Mouse (Mus musculus) liver, embryonic 13.5 days (tissue): Measurements from ENCODE around the gene Slc38a3. TPM values are rescaled to one million over a fixed set of nuclear protein-coding genes. Genes with fewer than 3 reads are reported as not detected.

Source experiments
- ATAC-seq: fragments of 200-750 bp; cut with Nextera tagmentation; 2 replicates; pipeline ENCODE4 v1.8.0; 2017; ENCODE audit warnings: low read depth, mild to moderate bottlenecking, moderate number of reproducible peaks, moderate library complexity
- DNase-seq: peaks from one replicate; pipeline ENCODE4 v3.0.0; 2022
- H3K27ac ChIP-seq: fragments of 300-500 bp; sonication (generic); 2 replicates; pipeline ENCODE4 v1.5.1; 2015; ENCODE audit warnings: moderate library complexity, mild to moderate bottlenecking, inconsistent platforms
- H3K27me3 ChIP-seq: fragments of 300-500 bp; sonication (generic); 2 replicates; pipeline ENCODE4 v1.6.1; 2015; ENCODE audit warnings: mild to moderate bottlenecking, inconsistent platforms
- H3K36me3 ChIP-seq: fragments of 300-500 bp; sonication (generic); 2 replicates; pipeline ENCODE4 v1.6.1; 2015; ENCODE audit warnings: mild to moderate bottlenecking, inconsistent platforms
- H3K4me1 ChIP-seq: fragments of 300-500 bp; sonication (generic); replicated peaks from 2 replicates; pipeline ENCODE4 v1.6.1; 2015; ENCODE audit warnings: inconsistent platforms
- H3K4me2 ChIP-seq: fragments of 300-500 bp; sonication (generic); 2 replicates; pipeline ENCODE4 v1.6.1; 2015; ENCODE audit warnings: inconsistent platforms, mild to moderate bottlenecking, moderate library complexity
- H3K4me3 ChIP-seq: fragments of 300-500 bp; sonication (generic); replicated peaks from 2 replicates; pipeline ENCODE4 v1.5.1; 2015; ENCODE audit warnings: mild to moderate bottlenecking, inconsistent platforms
- H3K9ac ChIP-seq: fragments of 300-500 bp; sonication (generic); 2 replicates; pipeline ENCODE4 v1.6.1; 2015; ENCODE audit warnings: mild to moderate bottlenecking, inconsistent platforms
- H3K9me3 ChIP-seq: fragments of 300-500 bp; sonication (generic); replicated peaks from 2 replicates; pipeline ENCODE4 v1.6.1; 2016; ENCODE audit warnings: inconsistent platforms
- WGBS: fragments of 180-500 bp; shearing (Covaris S2); methylation state at CpG from one replicate; pipeline ENCODE4 v1.1.7; 2015; ENCODE audit not compliant: insufficient replicate concordance; 5-methylcytosine and 5-hydroxymethylcytosine counted together
- polyA plus RNA-seq: library from polyadenylated mRNA; unstranded; fragments of >200 nt; fragmentation: Nextera tagmentation; extraction: Ambion mirVana; gene quantifications from 2 replicates; pipeline ENCODE4 v1.2.1, GENCODE M21; 2015

Slc38a3 gene
- polyA plus RNA-seq, 1 experiment from 2014 or later = 5.9 TPM

- Histone ChIP-seq H3K27ac (no peak overlapping the region), H3K4me1 (peaks cover 24% of the 10 kb centered on the region), H3K27me3 (peaks cover 71% of the 10 kb centered on the region), H3K4me2 (no peak overlapping the region), H3K4me3 (no peak overlapping the region), H3K36me3 (no peaks in the 10 kb centered on the region), H3K9me3 (no peaks in the 10 kb centered on the region), H3K9ac (no peak overlapping the region)
- DNase-seq (no peak), ATAC-seq (no peak)
- 50% methylated on average over 14 of the region's 14 CpGs for WGBS
Measured at GRCm38 (mm10) chr9:107703337-107704122, 34.2 kb upstream of the Slc38a3 start.

GRCm38 (mm10) chr9:107702606-107703185, 33.4 kb upstream of the Slc38a3 start:
- H3K4me1 ChIP-seq = peaks cover 18% of the 10 kb centered on the region

GRCm38 (mm10) chr9:107701594-107701993, 32.3 kb upstream of the Slc38a3 start:
- no peak overlapping the region for H3K4me3 ChIP-seq
- no peak for ATAC-seq
- DNase-seq = no peak
- H3K27me3 ChIP-seq = peaks cover 62% of the 10 kb centered on the region
- H3K9ac ChIP-seq = no peak overlapping the region
- no peaks in the 10 kb centered on the region for H3K36me3 ChIP-seq
- WGBS = 61% methylated on average over 12 of the region's 12 CpGs
- no peak overlapping the region for H3K27ac ChIP-seq
- no peaks in the 10 kb centered on the region for H3K9me3 ChIP-seq
- H3K4me1 ChIP-seq = peaks cover 14% of the 10 kb centered on the region
- H3K4me2 ChIP-seq = no peak overlapping the region

More at GRCm38 (mm10) chr9:107702606-107703185, 33.4 kb upstream of the Slc38a3 start:
- H3K27me3 ChIP-seq = peaks cover 68% of the 10 kb centered on the region
- H3K27ac ChIP-seq = no peak overlapping the region
- H3K4me2 ChIP-seq = no peak overlapping the region
- WGBS = 66% methylated on average over 3 of the region's 3 CpGs
- H3K4me3 ChIP-seq = no peak overlapping the region
- no peak overlapping the region for H3K9ac ChIP-seq
- no peaks in the 10 kb centered on the region for H3K36me3 ChIP-seq
- no peak for ATAC-seq
- no peak for DNase-seq
- H3K9me3 ChIP-seq = no peaks in the 10 kb centered on the region

- DNase-seq = no peak
- H3K4me1 ChIP-seq = peaks cover 13% of the 10 kb centered on the region
- 58% methylated on average over 6 of the region's 6 CpGs for WGBS
Measured at GRCm38 (mm10) chr9:107700114-107700571, 30.8 kb upstream of the Slc38a3 start.

GRCm38 (mm10) chr9:107699376-107699980, 30.1 kb upstream of the Slc38a3 start:
- peaks cover 50% of the 10 kb centered on the region for H3K27me3 ChIP-seq
- no peak overlapping the region for H3K4me3 ChIP-seq
- DNase-seq (no peak), ATAC-seq (no peak)
- H3K4me1 ChIP-seq = peaks cover 17% of the 10 kb centered on the region
- no peak overlapping the region for H3K4me2 ChIP-seq
- H3K36me3 ChIP-seq = no peaks in the 10 kb centered on the region
- WGBS = 34% methylated on average over 9 of the region's 9 CpGs
- H3K27ac ChIP-seq = no peak overlapping the region
- no peaks in the 10 kb centered on the region for H3K9me3 ChIP-seq
- H3K9ac ChIP-seq = no peak overlapping the region

More at GRCm38 (mm10) chr9:107700114-107700571, 30.8 kb upstream of the Slc38a3 start:
- no peak overlapping the region for H3K9ac ChIP-seq
- H3K27ac ChIP-seq = no peak overlapping the region
- ATAC-seq = no peak
- no peak overlapping the region for H3K4me3 ChIP-seq
- H3K36me3 ChIP-seq = no peaks in the 10 kb centered on the region
- H3K9me3 ChIP-seq = no peaks in the 10 kb centered on the region
- H3K4me2 ChIP-seq = no peak overlapping the region
- peaks cover 56% of the 10 kb centered on the region for H3K27me3 ChIP-seq

- Histone ChIP-seq H3K9ac (no peak overlapping the region), H3K4me1 (peaks cover 19% of the 10 kb centered on the region), H3K9me3 (no peaks in the 10 kb centered on the region), H3K36me3 (no peaks in the 10 kb centered on the region), H3K27me3 (peaks cover 43% of the 10 kb centered on the region), H3K27ac (no peak overlapping the region), H3K4me2 (no peak overlapping the region), H3K4me3 (no peak overlapping the region)
- DNase-seq (no peak), ATAC-seq (no peak)
- WGBS = 35% methylated on average over 14 of the region's 14 CpGs
Measured at GRCm38 (mm10) chr9:107698611-107699190, 29.4 kb upstream of the Slc38a3 start.

GRCm38 (mm10) chr9:107697811-107698521, 28.6 kb upstream of the Slc38a3 start:
- Histone ChIP-seq H3K9me3 (no peaks in the 10 kb centered on the region), H3K9ac (no peak overlapping the region)
- DNase-seq = no peak

GRCm38 (mm10) chr9:107696845-107697610, 27.7 kb upstream of the Slc38a3 start:
- no peak overlapping the region for H3K9ac ChIP-seq
- H3K4me1 ChIP-seq = peaks cover 19% of the 10 kb centered on the region
- no peaks in the 10 kb centered on the region for H3K9me3 ChIP-seq
- H3K36me3 ChIP-seq = no peaks in the 10 kb centered on the region
- WGBS = 45% methylated on average over 9 of the region's 9 CpGs
- H3K4me3 ChIP-seq = no peak overlapping the region
- no peak overlapping the region for H3K27ac ChIP-seq
- H3K27me3 ChIP-seq = peaks cover 34% of the 10 kb centered on the region
- DNase-seq = no peak
- no peak for ATAC-seq
- H3K4me2 ChIP-seq = no peak overlapping the region

More at GRCm38 (mm10) chr9:107697811-107698521, 28.6 kb upstream of the Slc38a3 start:
- no peak for ATAC-seq
- Histone ChIP-seq H3K27me3 (peaks cover 41% of the 10 kb centered on the region), H3K4me3 (no peak overlapping the region), H3K4me1 (peaks cover 19% of the 10 kb centered on the region), H3K27ac (no peak overlapping the region), H3K4me2 (no peak overlapping the region), H3K36me3 (no peaks in the 10 kb centered on the region)
- WGBS = 59% methylated on average over 14 of the region's 14 CpGs

GRCm38 (mm10) chr9:107696106-107696479, 26.8 kb upstream of the Slc38a3 start:
- no peak for ATAC-seq
- Histone ChIP-seq H3K36me3 (no peaks in the 10 kb centered on the region), H3K4me3 (no peak overlapping the region), H3K9me3 (no peaks in the 10 kb centered on the region), H3K4me2 (no peak overlapping the region), H3K27ac (no peak overlapping the region), H3K27me3 (peaks cover 36% of the 10 kb centered on the region), H3K4me1 (peaks cover 15% of the 10 kb centered on the region), H3K9ac (no peak overlapping the region)
- no peak for DNase-seq
- 24% methylated on average over 6 of the region's 6 CpGs for WGBS

GRCm38 (mm10) chr9:107695441-107696105, 26.2 kb upstream of the Slc38a3 start:
- H3K27ac ChIP-seq = no peak overlapping the region
- H3K4me1 ChIP-seq = peaks cover 15% of the 10 kb centered on the region
- 73% methylated on average over 12 of the region's 12 CpGs for WGBS
- ATAC-seq (no peak), DNase-seq (no peak)
- H3K9me3 ChIP-seq = no peaks in the 10 kb centered on the region
- no peak overlapping the region for H3K9ac ChIP-seq
- H3K4me2 ChIP-seq = no peak overlapping the region
- H3K4me3 ChIP-seq = no peak overlapping the region
- H3K27me3 ChIP-seq = peaks cover 35% of the 10 kb centered on the region
- no peaks in the 10 kb centered on the region for H3K36me3 ChIP-seq
